Mouse (Mus musculus) right cerebral cortex, postnatal 36 days (tissue): Measurements from ENCODE around the gene Slc9b1.
A peak's percentile ranks its signal among the peaks of the same experiment; 100 is the strongest.

ENCODE experiments used
- DNase-seq, 2 experiments: peaks; one replicate each; pipeline ENCODE4 v3.0.0; 2022; ENCODE audit warnings: low spot score in 2 of 2, mixed read lengths in 1 of 2

Gene Slc9b1

DNA sequence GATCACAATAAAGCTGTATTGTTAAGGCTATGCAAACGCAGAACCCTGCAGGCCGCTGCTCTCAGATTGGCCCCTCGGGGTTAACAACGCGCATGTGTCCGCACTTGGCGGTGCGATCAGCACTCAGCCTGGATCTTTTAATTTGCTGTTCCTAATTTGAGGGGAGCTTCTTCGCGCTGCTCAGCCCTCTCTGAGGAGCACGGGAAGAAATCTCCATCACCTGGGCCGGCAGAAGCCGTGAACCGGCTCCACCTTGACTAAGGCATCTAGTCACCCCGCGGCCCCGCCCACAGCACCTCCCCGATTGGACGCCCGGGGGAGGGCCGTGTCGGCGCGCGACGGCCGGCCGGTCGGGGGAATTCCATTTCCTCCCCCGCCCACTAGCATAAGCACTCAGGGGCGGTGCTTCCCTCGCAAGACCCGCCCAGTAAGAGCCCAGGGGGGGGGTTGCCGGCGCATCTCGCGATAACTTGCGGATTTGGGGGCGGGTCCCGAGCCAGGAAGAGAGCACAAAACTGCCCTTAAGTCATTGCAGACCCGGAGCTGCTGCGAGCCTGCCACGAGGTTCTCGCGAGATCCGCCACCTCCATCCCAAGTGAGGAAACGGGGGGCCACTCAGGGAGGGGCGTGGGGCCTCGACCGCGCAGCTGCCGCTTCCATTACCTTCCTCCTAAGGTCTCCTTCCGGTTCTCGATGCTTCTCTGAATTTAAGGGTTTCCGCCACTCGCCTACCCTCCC, 90.1 kb downstream of the Slc9b1 start, which contains the start of gene Ube2d3:
TSS of gene Ube2d3 (plus strand) at position 392 of the 738 bp plus-strand sequence.
- peak; percentile 99 for DNase-seq

DNA sequence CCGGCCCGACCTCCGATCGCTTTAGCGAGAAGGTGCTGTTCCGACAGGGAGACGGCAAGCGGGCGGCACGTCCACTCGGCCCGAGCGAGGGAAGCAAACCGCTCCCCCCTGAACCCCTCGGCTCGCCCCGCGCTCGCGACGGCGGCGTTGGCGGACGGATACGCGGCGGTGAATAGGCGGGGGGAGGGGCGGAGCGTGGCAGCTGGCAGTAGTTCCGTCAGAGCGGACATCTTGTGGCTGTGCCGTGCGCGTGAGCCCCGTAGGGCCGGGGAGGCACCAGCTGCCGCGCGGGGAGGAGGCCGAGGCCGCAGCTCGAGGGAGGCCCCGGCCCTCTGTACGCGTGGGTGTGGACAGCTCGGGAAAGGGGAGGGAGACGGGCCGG, 90.7 kb downstream of the Slc9b1 start:
- DNase-seq, result peak; percentile 86 to 90

DNA sequence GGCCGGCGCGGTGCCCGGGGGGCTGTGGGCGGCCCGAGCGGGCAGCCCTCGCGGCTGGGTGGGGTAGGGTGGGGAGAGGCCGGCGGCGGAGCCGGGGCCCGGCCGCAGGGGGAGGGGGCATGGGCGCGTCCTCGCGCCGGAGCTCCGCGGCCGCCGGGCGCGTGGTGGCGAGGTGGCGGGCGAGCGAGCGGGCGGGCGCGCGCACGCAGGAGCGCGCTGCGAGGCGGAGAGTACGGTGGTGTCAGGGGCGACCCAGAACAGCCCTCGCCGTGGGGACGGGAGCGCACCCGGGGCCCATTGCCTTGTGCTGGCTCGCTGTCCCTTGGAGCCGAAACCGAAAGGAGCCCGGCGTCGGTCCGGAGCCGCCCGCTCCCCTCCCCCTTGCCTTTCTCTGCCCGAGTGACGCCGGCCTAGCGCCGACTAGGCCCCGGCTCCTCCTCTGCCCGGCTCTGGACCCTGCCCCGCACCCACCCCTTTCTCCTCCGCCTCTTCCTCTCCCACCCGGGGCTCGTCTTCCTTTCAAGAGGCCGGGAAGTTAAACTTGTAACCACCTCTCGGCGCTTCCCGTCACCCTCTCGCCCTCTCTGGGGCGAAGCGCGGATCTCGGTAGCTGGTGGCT, 91.2 kb downstream of the Slc9b1 start:
- peak; percentile 65 to 73 for DNase-seq

DNA sequence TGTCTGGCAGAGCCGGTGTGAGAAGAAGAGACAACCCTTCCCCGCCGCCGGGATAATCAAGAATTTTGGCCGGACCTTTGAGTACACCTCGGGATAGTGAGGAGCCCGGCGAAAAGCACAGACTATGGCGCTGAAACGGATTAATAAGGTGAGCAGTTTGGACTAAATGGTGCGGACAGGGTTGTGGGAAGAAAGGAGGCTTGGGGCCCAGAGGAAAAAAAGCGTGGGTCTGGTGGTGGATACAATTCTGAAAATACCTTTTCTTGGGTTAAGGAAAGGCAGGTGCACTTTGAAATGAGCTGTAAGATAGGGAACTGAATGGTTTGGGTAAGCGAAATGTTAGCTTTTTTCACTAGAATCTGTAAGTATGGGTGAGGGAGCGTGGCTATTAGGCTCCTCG, 91.8 kb downstream of the Slc9b1 start:
- DNase-seq, result no peak

DNA sequence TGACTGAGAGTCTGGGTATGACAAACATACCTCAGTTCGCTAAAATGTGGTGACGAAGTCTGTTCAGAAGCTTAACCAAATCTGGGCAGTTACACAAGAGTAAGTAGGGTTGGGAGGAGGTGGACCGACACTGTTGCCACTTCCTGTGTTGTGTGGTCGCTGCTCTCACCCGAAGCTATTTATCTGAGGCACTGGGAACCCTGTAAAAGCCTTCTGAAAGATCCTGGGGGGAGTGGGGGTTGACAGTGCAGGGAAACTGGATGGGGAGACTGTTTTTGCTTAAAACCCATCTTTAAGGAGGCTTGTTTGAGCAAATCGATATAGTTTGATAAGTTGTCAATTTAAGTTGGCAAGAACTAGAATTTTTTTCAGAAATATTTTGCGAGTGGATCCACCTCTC, 92.4 kb downstream of the Slc9b1 start:
- DNase-seq, result no peak

DNA sequence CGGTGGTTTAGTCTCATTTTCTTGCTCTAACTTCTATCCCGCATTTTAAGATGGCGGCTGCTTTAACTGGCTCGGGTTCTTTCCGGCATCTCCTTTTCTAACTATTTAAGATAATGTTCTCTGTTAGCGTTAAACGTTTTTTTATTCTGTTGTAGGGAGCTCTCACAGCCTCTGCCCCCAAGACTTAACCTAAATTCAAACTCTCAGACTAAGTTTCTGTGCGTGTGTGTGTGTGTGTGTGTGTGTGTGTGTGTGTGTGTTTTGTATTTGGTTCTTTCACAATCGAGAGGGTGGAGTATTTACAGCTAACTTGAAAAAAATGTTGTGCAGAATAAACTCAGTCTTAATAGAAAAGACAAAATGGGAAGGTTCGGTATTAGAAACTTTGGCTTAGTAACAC, 92.8 kb downstream of the Slc9b1 start:
- no peak for DNase-seq

DNA sequence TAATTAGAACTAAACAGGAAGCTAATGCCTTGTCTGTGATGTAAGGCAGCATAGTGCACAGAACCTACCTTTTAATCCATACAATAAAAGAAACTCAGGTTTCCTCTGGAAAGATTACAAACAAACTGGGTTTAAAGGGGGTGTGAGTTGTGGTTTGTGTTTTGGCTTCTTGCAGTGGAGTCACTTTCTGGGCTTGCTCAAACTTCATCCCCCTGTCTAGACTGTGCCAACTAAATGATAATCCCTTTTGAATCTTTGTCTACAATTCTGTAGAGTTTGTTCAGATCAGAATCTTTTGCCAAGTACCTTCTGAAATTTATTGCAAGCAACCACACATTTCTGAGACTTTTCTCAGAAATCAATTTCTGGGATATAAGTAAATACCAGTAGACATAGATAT, 97.1 kb downstream of the Slc9b1 start:
- no peak for DNase-seq
